Mouse (Mus musculus) heart, postnatal 14 days (tissue): Measurements from ENCODE around the gene Adipor2. TPM values are rescaled to one million over a fixed set of nuclear protein-coding genes. Genes with fewer than 3 reads are reported as not detected.

Source experiments
- DNase-seq, 2 experiments: peaks; one replicate each; pipeline ENCODE4 v3.0.0; 2021 to 2022
- intact Hi-C: fragments of 180-260 bp; cut with DNase I; formaldehyde crosslinking; loops from one replicate; pipeline ENCODE4 v1.15.1; 2025
- total RNA-seq, 2 experiments: library from RNA; stranded (reverse); gene quantifications; 2 replicates each; pipeline ENCODE4 v1.2.3; 2021

The Adipor2 gene
- total RNA-seq, 2 experiments from 2014 or later = 54.8 to 64.1 TPM

DNA sequence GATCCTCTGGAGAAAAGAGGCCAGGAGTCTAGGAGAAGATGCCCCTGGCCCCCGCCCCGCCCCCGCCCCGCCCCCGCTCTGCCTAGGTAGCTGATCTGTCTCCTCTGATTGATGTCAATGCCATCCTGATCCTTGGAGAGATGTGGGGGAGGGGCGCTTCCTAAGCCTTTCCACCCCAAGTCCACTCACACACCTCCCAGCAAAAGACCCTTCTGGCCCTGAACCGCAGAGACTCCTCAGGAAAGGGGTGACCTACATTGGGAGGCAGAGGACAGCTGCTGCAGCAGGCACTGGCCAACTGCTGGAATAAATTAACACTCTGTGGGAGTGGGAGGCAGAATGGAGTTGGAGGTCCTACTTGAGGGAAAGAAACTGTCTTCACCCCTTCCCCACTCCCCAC is 91.0 kb downstream of the Adipor2 start:
- intact Hi-C loops = no loop called here
- DNase-seq = no peak

DNA sequence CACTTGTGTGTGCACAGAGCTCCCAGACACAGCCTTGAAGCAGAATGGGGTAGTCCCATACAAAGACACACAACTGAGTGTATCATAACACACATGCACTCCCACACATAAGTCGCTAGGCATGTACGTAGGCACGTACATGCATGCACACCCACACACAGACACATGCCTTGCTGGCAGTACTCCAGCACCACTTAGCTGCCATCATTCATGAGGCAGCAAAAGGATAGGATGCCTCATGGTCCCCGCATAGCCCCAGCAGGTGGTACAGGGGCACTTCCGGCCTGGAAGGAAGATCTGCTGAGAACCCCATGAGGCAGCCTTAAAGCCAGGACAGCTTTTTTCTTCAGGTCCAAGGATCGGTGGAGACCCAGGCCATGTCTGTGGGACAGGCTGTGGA is 91.5 kb downstream of the Adipor2 start:
- DNase-seq = no peak
- intact Hi-C loops = no loop called here

DNA sequence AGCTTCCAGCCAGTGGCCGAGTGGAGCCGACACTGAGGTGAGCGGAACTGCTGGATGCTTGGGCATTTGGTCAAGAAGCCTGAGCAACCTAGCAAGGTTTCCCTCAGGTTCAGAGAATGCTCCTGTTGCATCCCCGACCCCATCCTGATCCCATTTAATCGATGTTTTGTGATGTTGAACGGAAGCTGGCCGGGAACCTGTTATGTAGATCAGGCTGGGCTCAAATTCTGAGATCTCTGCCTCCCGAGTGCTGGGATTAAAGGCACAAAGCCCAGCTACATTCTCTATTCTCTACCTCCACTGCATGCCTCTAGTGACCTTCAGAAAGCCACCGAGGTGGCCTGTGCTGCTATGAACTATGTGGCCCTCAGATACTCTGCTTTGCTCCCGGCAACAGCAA is 92.7 kb downstream of the Adipor2 start:
- intact Hi-C loops = no loop called here
- DNase-seq = no peak

DNA sequence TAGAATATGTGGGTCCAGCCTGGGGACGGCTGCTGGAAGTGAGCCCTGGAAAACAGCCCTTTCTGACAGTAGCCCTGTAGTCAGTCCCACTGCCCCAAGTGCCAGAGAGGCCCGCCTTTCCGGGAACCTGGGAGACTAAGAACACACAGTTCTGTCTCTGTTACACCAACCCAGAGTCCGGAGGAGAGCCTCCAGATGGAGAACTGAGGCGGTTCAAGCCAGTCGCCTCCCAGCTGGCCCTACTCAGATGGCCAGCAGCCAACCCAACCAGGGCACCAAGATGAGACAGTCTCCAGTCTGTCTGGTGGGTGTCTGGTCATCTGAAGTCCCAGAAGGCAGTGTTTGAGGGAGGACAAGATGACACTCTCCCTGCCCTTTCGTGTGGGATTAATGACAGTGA is 95.8 kb downstream of the Adipor2 start:
- no peak for DNase-seq
- intact Hi-C loops = no loop called here

DNA sequence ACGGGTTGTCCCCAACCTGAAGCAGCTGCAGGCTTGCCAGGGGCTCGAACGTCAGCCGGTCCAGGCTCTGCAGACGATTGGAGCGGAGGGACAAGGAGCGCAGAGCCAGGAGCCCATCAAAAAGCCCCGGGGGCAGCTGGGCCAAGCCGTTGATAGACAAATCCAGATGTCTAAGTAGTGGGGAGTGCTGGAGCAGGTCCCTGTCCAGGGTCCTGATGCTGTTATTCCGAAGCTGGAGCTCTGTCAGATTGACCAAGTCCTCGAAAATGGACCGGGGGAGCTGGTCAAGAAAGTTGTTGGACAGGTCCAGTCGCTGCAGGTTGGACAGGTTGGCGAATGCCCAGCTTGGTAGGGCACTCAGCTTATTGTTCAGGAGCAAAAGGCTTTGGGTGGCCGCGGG is 97.0 kb downstream of the Adipor2 start:
- intact Hi-C loops = no loop called here
- peak; percentile 39 to 65 for DNase-seq

DNA sequence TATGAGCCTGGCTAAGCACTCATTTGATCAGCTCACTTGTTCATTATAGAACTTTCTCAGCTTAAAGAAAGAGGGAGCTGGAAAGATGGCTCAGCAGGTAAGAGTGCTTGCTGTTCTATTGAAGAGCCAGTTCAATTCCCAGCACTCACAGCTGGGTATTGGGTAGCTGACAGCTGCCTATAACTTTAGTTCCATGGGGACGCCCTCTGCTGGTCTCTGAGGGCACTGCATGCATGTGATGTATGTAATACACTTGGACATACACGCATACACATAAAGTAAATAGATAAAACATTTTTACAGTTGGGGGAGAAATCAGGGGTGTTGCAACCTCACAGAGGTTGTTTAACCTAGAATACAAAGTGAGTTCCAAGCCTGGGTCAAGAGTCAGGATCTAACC is 98.1 kb downstream of the Adipor2 start:
- intact Hi-C loops = no loop called here
- DNase-seq = no peak

DNA sequence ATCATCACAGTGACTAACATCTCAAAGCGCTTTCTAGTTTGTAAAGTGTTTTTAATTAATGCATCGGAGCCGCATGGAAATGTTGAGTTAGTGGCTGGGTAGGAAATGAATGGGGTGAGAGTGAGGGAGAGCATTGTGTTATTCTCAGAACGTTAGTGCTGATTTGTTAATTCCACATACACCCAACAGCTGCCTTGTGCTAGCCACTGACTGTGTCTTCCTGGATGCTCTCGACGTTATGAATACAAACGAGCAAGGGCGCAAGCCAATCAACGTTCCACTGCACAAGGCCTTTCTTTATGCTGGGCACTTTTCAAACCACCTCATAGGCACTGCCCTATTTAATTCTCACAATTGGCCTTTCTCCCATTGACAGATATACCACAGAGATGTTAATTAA is 98.8 kb downstream of the Adipor2 start:
- DNase-seq = no peak
- intact Hi-C loops = no loop called here

DNA sequence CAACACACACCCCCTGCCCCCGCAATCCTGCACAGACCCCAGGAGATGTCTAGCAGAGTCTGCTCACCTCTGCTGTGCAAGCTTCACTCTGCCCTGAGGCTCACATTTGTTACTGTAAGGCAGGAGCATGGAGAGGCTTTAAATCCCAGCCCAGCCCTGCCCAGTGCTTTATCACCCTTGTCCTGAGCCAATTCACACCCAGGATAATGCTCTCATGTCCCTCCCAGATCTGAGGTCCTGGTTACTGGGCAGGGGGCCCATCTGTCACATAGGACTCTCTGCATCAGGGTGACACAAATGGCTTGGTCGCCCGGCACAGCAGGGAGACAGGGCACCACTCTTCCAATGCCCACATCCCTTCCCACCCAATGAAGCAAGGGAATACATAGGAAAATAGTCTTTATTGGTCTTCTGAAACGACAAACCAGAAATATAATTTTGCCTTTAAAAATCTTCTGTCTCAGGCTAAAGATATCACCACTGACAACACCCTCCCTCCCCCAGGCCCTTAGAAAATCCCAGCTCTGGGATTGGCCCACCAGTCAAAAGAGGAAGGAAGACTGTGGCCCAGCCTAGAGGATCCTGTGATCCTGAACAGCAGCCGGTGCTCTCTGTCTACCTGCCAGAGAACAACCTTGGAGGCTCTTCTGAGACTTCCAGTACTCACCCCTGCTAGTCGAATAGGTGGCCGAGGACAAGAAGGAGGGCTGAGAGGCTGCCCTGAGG is 102.6 kb downstream of the Adipor2 start:
- no peak for DNase-seq
- intact Hi-C loops = no loop called here

DNA sequence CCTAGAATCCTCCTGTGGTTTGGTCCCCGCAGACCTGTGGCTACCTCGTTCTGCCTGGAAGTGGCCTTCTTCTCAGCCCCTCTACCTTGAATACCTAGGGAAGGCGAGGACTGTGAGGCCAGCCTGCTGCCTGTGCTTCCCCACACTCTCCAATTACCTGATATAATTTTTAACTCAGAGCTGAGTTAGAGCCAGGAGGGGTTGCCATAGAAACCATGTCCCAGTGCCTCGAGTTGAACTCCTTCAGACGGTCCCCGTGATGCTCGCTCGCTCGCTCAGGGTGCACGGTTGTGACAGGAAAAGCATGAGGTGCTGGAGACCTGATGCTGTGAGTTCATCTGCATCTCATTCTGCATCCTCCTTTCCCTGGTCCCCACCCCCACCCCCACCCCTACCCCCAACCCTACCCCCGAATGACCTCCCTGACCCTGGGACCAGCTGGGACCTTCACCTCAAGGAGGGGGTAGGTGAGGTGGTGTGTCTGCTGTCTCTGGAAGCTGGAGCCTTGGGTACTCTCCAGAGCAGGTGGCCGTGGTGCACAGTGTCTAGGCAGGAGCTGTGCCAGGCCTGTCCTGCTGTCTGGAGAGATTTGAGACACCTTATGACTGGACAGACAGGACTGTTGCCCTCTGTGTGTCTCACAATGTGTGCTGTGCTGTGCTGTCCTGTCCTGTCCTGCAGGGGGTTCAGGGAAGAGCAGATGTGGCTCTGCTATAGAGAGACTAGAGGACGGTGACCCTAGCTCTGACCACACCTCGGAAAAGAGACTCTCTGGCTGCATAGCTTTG is 103.7 kb downstream of the Adipor2 start:
- DNase-seq = no peak
- intact Hi-C loops = no loop called here

DNA sequence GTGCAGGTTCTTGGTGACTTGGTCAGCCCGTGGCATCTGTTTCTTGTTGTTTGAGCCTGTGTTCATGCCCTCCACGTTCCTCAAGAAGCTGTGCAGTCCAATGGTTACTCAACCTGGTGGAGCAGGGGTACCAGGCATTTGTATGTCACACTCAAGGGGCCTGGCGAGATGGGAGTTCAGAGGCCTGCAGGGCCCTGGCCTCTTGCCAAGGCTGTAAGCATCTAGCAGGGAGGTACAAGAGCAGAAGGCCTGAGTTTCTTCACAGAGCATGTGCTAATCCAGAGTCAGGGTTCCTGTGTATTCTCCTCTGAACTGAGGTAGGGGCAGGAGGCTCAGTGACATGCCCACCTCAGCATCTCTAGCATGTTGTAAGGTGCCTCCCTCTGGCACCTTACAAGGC is 104.4 kb downstream of the Adipor2 start:
- intact Hi-C loops = no loop called here
- no peak for DNase-seq

DNA sequence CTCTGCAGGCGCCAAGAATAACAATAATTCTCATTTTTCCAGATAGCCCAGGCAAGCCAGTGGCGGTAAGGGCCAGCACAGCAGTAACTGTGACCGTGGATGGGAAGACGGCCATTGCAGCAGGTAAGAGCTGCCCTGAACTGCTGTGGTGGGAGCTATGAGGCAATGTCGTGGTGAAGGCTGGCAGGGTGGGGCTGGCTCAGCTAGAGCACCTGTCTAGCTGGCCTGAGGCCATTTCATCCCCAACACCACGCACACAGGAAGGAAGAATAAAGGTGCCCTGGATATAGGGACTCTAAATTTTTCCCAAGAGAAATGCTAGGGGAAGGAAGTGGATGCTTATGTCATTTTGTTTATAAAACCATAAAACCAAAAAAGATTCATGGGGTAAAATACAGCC is 105.1 kb downstream of the Adipor2 start:
- intact Hi-C loops = no loop called here
- no peak for DNase-seq

DNA sequence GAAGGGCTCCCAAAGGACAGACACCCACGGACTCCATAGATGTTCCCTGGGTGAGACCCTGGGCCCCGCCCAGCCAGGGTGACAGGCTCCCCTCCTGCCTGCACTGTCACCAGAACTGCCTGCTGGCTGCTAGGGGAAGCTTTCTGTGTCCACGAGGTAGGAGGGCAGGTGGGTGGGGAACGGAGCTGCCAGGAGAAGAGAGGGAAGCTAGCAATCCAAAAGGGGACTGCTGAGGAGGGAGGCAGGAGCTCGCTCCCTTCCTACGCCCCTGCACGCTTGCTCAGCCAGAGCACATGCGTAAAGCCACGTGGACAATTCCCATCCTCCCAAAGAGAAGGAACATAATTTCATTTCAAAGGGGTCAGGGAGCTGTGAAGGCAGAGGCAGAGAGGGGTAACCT is 107.3 kb downstream of the Adipor2 start:
- intact Hi-C loops = no loop called here
- DNase-seq = no peak

DNA sequence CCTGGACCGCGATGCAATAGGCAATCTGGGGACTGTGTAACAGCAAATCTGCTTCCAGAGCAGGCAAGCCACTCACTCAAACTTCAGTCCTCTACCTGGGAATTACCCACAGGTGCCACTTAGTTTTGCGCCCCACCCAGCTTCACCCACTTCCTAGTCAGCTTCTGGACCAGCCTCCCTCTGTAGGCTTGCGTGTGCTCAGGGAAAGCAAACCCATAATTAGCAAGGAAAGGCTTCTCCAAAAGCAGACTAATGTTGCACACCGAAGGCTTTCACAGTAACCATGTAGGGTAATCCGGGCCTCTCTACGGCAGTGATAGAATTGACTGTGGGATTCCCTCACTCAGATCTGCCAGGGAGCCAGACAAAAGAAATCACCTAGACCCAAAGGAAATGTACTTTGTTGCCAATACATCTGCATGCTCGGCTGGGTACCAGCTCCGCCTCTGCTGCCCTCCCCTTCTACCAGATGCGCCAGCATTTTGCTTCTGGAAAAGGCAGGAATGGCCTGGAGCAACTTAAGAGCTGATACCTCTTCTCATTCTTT is 109.6 kb downstream of the Adipor2 start:
- no peak for DNase-seq
- intact Hi-C loops = no loop called here

DNA sequence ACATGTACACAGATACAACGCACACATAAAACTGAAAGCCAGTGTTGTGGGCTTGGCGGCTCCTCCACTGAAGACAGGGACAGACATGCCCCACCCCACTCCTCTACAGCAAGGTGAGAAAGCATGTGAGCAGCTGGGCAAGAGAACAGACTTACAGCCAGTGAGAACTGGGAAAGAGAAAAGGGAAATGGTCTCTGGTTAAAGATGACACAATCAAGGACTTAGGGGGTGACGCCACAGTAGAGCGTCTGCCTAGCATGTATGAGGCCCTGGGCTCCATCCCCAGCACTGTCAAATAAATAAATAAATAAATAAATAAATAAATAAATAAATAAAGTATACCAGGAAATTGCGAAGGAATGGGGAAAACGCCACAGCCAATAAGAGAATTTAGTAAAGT is 114.2 kb downstream of the Adipor2 start:
- DNase-seq = no peak
- intact Hi-C loops = no loop called here

Other genes with a start within 250 kb of the Adipor2 start
- 1 to 10 TPM; 4.0 to 4.4 TPM for gene Dcp1b, start 242.5 kb downstream of the Adipor2 start, total RNA-seq
- gene Cacna1c, start 221.3 kb downstream of the Adipor2 start, total RNA-seq = 100 to 1,000 TPM; 195 to 220 TPM
- gene Cacna2d4, start 181.2 kb downstream of the Adipor2 start, total RNA-seq = under 1 TPM in 1 of 2 experiments, not detected in 1; 0.12 TPM
- gene Lrtm2, start 86.9 kb downstream of the Adipor2 start, total RNA-seq = under 1 TPM; 0.10 to 0.19 TPM
- 10 to 100 TPM; 15.4 to 16.5 TPM for gene Fbxl14, start 62.0 kb upstream of the Adipor2 start, total RNA-seq
- 1 to 10 TPM; 4.7 to 4.9 TPM for gene Wnt5b, start 126.6 kb upstream of the Adipor2 start, total RNA-seq